Mouse (Mus musculus) cerebellum, adult 11 months (tissue): ENCODE measurements around the gene Tec.

ENCODE experiments used
- DNase-seq: peaks from one replicate; pipeline ENCODE4 v3.0.0; 2022

Tec gene

GRCm38 (mm10) chr5:72868091-72868875 is at the start of gene Tec:
Gene Tec (minus strand): TSS chr5:72868483.
- peak; percentile 78 for DNase-seq

GRCm38 (mm10) chr5:72916851-72917250 is 48.6 kb upstream of the Tec start:
- no peak for DNase-seq

- no peak for DNase-seq
Measured at GRCm38 (mm10) chr5:72916048-72916447, 47.8 kb upstream of the Tec start.

GRCm38 (mm10) chr5:72914633-72915561 is 46.6 kb upstream of the Tec start:
- DNase-seq: peak; percentile 63

- DNase-seq: peak; percentile 98
Measured at GRCm38 (mm10) chr5:72913648-72914557, 45.6 kb upstream of the Tec start, which contains the start of gene Slain2. Gene Slain2 (plus strand): TSS chr5:72914304.

GRCm38 (mm10) chr5:72911284-72911683 is 43.0 kb upstream of the Tec start:
- no peak for DNase-seq

- DNase-seq: no peak
Measured at GRCm38 (mm10) chr5:72910373-72910772, 42.1 kb upstream of the Tec start.

- no peak for DNase-seq
Measured at GRCm38 (mm10) chr5:72909363-72909762, 41.1 kb upstream of the Tec start.

GRCm38 (mm10) chr5:72908324-72908936 is 40.1 kb upstream of the Tec start:
- DNase-seq: no peak

GRCm38 (mm10) chr5:72907402-72907801 is 39.1 kb upstream of the Tec start:
- no peak for DNase-seq

- no peak for DNase-seq
Measured at GRCm38 (mm10) chr5:72904903-72905790, 36.9 kb upstream of the Tec start.

- no peak for DNase-seq
Measured at GRCm38 (mm10) chr5:72902876-72903516, 34.7 kb upstream of the Tec start.

- DNase-seq: no peak
Measured at GRCm38 (mm10) chr5:72902312-72902711, 34.0 kb upstream of the Tec start.

- DNase-seq: no peak
Measured at GRCm38 (mm10) chr5:72901866-72902265, 33.6 kb upstream of the Tec start.

GRCm38 (mm10) chr5:72899255-72899654 is 31.0 kb upstream of the Tec start:
- no peak for DNase-seq

GRCm38 (mm10) chr5:72897998-72898397 is 29.7 kb upstream of the Tec start:
- DNase-seq: no peak

GRCm38 (mm10) chr5:72896478-72897279 is 28.4 kb upstream of the Tec start:
- DNase-seq: no peak

GRCm38 (mm10) chr5:72895261-72895660 is 27.0 kb upstream of the Tec start:
- DNase-seq: no peak

GRCm38 (mm10) chr5:72893987-72894386 is 25.7 kb upstream of the Tec start:
- no peak for DNase-seq

GRCm38 (mm10) chr5:72891534-72891933 is 23.3 kb upstream of the Tec start:
- DNase-seq: peak; percentile 35
